Mouse (Mus musculus) liver, embryonic 11.5 days (tissue): ENCODE data around the gene Krt18. TPM values are rescaled to one million over a fixed set of nuclear protein-coding genes. Genes with fewer than 3 reads are reported as not detected.
"Not testable (repeated sequence)": the region's sequence is repeated elsewhere in the genome, so short reads cannot be mapped to it uniquely, and the experiment has no call there.

ENCODE experiments used
- ATAC-seq: fragments of 200-750 bp; cut with Nextera tagmentation; replicated peaks from 2 replicates; pipeline ENCODE4 v1.8.0; 2017; ENCODE audit warnings: moderate number of reproducible peaks, mild to moderate bottlenecking, moderate TSS enrichment, moderate library complexity; ENCODE audit not compliant: low FRiP score
- DNase-seq: peaks from one replicate; pipeline ENCODE4 v3.0.0-alpha.2; 2017; ENCODE audit warnings: low spot score
- H3K27ac ChIP-seq: fragments of 300-500 bp; sonication (generic); 2 replicates; pipeline ENCODE4 v1.5.1; 2014; ENCODE audit warnings: mild to moderate bottlenecking, low read depth, low read length, control low read depth
- H3K27me3 ChIP-seq: fragments of 300-500 bp; sonication (generic); replicated peaks from 2 replicates; pipeline ENCODE4 v1.6.1; 2014; ENCODE audit warnings: low read length, mixed read lengths; ENCODE audit not compliant: control insufficient read depth, insufficient read depth
- H3K36me3 ChIP-seq: fragments of 300-500 bp; sonication (generic); 2 replicates; pipeline ENCODE4 v1.6.1; 2014; ENCODE audit warnings: mild to moderate bottlenecking, low read length, moderate library complexity, mixed read lengths; ENCODE audit not compliant: control insufficient read depth, insufficient read depth
- H3K4me1 ChIP-seq: fragments of 300-500 bp; sonication (generic); replicated peaks from 2 replicates; pipeline ENCODE4 v1.6.1; 2014; ENCODE audit warnings: low read length, mixed read lengths; ENCODE audit not compliant: control insufficient read depth, insufficient read depth
- H3K4me2 ChIP-seq: fragments of 300-500 bp; sonication (generic); 2 replicates; pipeline ENCODE4 v1.6.1; 2014; ENCODE audit warnings: mild to moderate bottlenecking, control low read depth, moderate library complexity
- H3K4me3 ChIP-seq: fragments of 300-500 bp; sonication (generic); 2 replicates; pipeline ENCODE4 v1.5.1; 2014; ENCODE audit warnings: low read depth, low read length, control low read depth
- H3K9ac ChIP-seq: fragments of 300-500 bp; sonication (generic); 2 replicates; pipeline ENCODE4 v1.6.1; 2014; ENCODE audit warnings: low read depth, low read length, control low read depth
- H3K9me3 ChIP-seq: fragments of 300-500 bp; sonication (generic); 2 replicates; pipeline ENCODE4 v1.6.1; 2016; ENCODE audit warnings: low read length, inconsistent platforms, mixed read lengths; ENCODE audit not compliant: control insufficient read depth
- WGBS: fragments of 180-500 bp; shearing (Covaris S2); extraction: QIAGEN DNeasy Blood & Tissue Kit; methylation state at CpG from one replicate; pipeline ENCODE4 v1.1.7; 2014; 5-methylcytosine and 5-hydroxymethylcytosine counted together
- polyA plus RNA-seq: library from polyadenylated mRNA; unstranded; fragments of >200 nt; fragmentation: Nextera tagmentation; extraction: Ambion mirVana; gene quantifications from 2 replicates; pipeline ENCODE4 v1.2.1, GENCODE M21; 2014

Gene Krt18
- polyA plus RNA-seq, 1 experiment from 2014 or later = 113 TPM

DNA sequence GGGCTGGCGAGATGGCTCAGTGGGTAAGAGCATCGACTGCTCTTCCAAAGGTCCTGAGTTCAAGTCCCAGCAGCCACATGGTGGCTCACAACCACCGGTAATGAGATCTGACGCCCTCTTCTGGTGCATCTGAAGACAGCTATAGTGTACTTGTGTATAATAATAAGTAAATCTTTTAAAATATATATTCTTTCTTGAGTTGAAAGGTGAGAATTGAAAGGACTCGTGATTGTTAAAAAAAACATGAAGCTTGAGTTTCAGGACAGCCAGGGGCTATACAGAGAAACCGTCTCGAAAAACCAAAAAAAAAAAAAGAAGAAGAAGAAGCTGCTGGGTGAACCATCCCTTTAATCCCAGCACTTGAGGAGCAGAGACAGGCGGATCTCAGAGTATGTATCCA is 51.9 kb downstream of the Krt18 start:
- 74% methylated on average over 8 of the region's 8 CpGs for WGBS
- H3K4me2 ChIP-seq, ATAC-seq, DNase-seq, H3K27me3 ChIP-seq, H3K9me3 ChIP-seq, H3K4me3 ChIP-seq, H3K9ac ChIP-seq, H3K27ac ChIP-seq: not testable (repeated sequence)
- Histone ChIP-seq H3K36me3 (peaks cover 39% of the 10 kb centered on the region), H3K4me1 (peaks cover 19% of the 10 kb centered on the region)

DNA sequence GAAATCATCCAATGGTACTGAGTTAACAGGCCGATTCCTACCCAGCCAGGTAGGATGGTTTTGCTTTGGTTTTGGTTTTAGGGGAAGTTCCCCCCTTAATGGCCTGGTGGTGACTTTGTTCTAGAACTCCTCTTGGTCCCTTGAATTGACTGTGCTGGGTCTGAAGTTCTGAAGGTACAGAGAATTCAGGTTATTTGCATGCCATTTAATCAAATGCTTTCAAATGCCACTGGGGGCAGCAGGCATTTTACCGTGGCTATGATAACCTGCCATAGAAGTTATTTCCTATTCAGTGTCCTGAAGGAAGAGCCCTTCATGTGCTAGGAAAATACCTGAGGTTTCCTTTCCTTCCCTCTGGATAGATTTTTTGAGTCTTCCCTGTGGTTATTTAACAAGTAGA is 52.4 kb downstream of the Krt18 start:
- Histone ChIP-seq H3K9me3 (no peaks in the 10 kb centered on the region), H3K4me2 (no peak overlapping the region), H3K9ac (no peak overlapping the region), H3K4me3 (no peak overlapping the region), H3K4me1 (peaks cover 19% of the 10 kb centered on the region), H3K27ac (no peak overlapping the region), H3K36me3 (peaks cover 41% of the 10 kb centered on the region), H3K27me3 (no peaks in the 10 kb centered on the region)
- DNase-seq (no peak), ATAC-seq (no peak)
- 59% methylated on average over 2 of the region's 2 CpGs for WGBS

Other genes starting within 250 kb of the Krt18 start
- not detected in 2 replicates for gene Krt72, start 241.7 kb upstream of the Krt18 start, polyA plus RNA-seq
- gene Krt73, start 225.8 kb upstream of the Krt18 start, polyA plus RNA-seq = not detected in 2 replicates
- gene Krt2, start 210.0 kb upstream of the Krt18 start, polyA plus RNA-seq = not detected in 2 replicates
- gene Krt1, start 177.4 kb upstream of the Krt18 start, polyA plus RNA-seq = 0.43 and 0.48 TPM in 2 replicates
- gene Krt77, start 158.5 kb upstream of the Krt18 start, polyA plus RNA-seq = not detected in 2 replicates
- gene Krt76, start 135.3 kb upstream of the Krt18 start, polyA plus RNA-seq = not detected in 2 replicates
- gene Krt4, start 103.4 kb upstream of the Krt18 start, polyA plus RNA-seq = not detected in 2 replicates
- gene Krt79, start 87.9 kb upstream of the Krt18 start, polyA plus RNA-seq = 0.08 TPM in 1 of 2 replicates, not detected in the other
- not detected in 2 replicates for gene Krt78, start 73.9 kb upstream of the Krt18 start, polyA plus RNA-seq
- 103 TPM in 2 replicates for gene Krt8, start 23.7 kb upstream of the Krt18 start, polyA plus RNA-seq
- gene Eif4b, start 45.6 kb downstream of the Krt18 start, polyA plus RNA-seq = 154 and 162 TPM in 2 replicates
- 13.2 and 17.8 TPM in 2 replicates for gene Tns2, start 72.2 kb downstream of the Krt18 start, polyA plus RNA-seq
- 15.1 and 18.7 TPM in 2 replicates for gene Spryd3, start 108.1 kb downstream of the Krt18 start, polyA plus RNA-seq
- gene Igfbp6, start 116.2 kb downstream of the Krt18 start, polyA plus RNA-seq = 0.77 and 1.1 TPM in 2 replicates
- 31.4 and 36.2 TPM in 2 replicates for gene Soat2, start 122.3 kb downstream of the Krt18 start, polyA plus RNA-seq
- gene Zfp740, start 175.1 kb downstream of the Krt18 start, polyA plus RNA-seq = 38.1 and 38.3 TPM in 2 replicates
- gene Csad, start 176.5 kb downstream of the Krt18 start, polyA plus RNA-seq = 33.3 and 35.1 TPM in 2 replicates
- 3.9 and 4.1 TPM in 2 replicates for gene Itgb7, start 203.8 kb downstream of the Krt18 start, polyA plus RNA-seq
- 11.1 and 11.5 TPM in 2 replicates for gene Rarg, start 229.3 kb downstream of the Krt18 start, polyA plus RNA-seq
- 0.13 TPM in 1 of 2 replicates, not detected in the other for gene Gm9918, start 242.4 kb downstream of the Krt18 start, polyA plus RNA-seq